Mouse (Mus musculus): ENCODE measurements around the gene Zfp335.
"Not testable (repeated sequence)": the region's sequence is repeated elsewhere in the genome, so short reads cannot be mapped to it uniquely, and the experiment has no call there.

Zfp335 gene

DNA sequence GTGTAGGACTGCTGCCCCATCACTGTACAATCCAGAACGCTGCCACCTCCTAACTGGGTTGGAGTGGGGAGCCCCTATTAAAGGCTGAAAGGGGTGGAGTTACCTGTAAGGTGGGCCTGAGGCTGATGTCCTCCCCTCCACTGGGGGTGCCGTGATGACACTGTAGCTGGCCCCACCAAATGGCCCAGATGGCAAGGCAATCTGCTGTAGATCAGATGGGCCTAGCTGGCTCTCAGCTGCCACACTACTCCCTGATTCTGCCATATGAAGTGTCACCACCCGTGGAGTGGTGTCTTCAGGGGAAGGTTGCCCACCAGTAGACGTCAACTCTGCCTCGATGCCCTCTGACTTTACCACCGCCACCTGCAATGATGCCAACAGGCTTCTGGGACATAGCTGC is 15.7 kb downstream of the Zfp335 start:
- DNase-seq (ENCODE audit: low read depth in 1 of 2, low spot score in 2 of 2), result no peak

GRCm38 (mm10) chr2:164894644-164895043 is 16.9 kb downstream of the Zfp335 start:
- no peak for DNase-seq (ENCODE audit: low read depth in 1 of 2, low spot score in 2 of 2)

GRCm38 (mm10) chr2:164894048-164894447 is 17.5 kb downstream of the Zfp335 start:
- no peak for DNase-seq (ENCODE audit: low read depth in 1 of 2, low spot score in 2 of 2)

DNA sequence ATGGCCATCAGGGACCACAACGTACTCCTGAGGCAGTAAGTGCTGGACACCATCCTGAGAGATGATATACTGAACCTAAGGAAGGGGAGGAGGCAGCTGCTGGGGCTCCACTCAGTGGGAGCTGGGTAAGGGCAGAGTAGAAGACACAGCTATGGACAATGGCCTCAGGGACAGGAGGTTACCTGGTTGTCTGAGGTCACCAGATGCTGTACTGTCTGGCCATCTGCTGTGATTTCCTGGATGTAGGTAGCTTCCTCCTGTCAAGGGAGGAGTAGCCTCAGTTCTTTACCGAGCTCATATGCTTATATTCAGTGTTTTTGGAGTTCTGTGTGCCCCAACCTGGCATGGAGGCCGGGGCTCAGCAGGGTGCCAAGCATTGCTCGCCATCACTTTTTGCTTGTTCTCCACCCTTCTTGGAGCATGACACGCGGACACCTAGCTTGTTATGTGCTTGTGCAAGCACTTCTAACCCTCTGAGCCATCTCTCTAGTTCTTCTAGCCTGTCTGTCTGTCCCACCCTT is 18.8 kb downstream of the Zfp335 start:
- DNase-seq (ENCODE audit: low read depth in 1 of 2, low spot score in 2 of 2), result no peak

GRCm38 (mm10) chr2:164891908-164892695 is 19.5 kb downstream of the Zfp335 start:
- DNase-seq (ENCODE audit: low read depth in 1 of 2, low spot score in 2 of 2), result no peak

GRCm38 (mm10) chr2:164891056-164891834 is 20.3 kb downstream of the Zfp335 start:
- no peak for DNase-seq (ENCODE audit: low read depth in 1 of 2, low spot score in 2 of 2)

DNA sequence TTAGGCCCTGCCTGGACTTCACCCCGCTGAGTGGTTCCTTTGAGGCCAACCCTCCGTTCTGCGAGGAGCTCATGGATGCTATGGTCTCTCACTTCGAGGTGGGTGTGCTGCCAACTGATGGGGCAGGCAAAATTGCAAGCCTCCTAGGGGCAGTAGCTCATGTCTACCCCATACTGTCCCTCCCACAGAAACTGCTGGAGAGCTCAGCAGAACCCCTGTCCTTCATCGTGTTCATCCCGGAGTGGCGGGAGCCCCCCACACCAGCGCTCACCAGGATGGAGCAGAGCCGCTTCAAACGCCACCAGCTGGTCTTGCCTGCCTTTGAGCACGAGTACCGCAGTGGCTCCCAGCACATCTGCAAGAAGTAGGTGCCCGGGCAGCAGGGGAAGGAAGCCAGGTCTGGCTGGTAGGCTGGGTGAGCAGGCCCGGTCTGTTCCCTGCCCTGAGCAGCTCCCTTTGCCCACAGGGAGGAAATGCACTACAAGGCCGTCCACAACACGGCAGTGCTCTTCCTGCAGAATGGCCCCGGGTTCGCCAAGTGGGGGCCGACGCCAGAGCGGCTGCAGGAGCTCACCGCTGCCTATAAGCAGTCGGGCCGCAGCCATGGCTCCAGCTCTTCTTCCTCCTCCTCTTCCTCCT is 21.0 kb downstream of the Zfp335 start:
- DNase-seq (ENCODE audit: low read depth in 1 of 2, low spot score in 2 of 2), result no peak

DNA sequence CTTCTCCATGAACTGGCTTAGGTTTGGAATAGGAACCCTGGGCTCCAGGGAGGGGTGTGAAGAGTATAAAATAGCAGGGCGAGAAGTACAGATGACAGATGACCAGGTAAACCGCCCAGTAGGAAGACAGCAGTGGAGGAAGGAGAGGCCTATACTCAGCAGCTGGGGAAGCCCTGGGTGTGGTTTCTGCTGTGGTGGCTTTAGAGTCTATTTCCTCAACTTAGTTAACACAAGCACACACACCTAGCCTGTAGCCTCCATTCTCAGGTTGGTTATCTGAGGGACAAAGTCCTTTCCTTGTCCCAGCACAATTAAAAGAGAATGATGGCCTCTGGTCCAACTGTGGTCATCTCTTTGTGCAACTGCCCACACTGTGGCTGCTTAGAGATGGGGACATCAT is 21.6 kb downstream of the Zfp335 start:
- no peak for DNase-seq (ENCODE audit: low read depth in 1 of 2, low spot score in 2 of 2)

GRCm38 (mm10) chr2:164888996-164889395 is 22.6 kb downstream of the Zfp335 start:
- DNase-seq (ENCODE audit: low read depth in 1 of 2, low spot score in 2 of 2), result no peak

GRCm38 (mm10) chr2:164886617-164887016 is 24.9 kb downstream of the Zfp335 start:
- DNase-seq (ENCODE audit: low read depth in 1 of 2, low spot score in 2 of 2), result no peak

DNA sequence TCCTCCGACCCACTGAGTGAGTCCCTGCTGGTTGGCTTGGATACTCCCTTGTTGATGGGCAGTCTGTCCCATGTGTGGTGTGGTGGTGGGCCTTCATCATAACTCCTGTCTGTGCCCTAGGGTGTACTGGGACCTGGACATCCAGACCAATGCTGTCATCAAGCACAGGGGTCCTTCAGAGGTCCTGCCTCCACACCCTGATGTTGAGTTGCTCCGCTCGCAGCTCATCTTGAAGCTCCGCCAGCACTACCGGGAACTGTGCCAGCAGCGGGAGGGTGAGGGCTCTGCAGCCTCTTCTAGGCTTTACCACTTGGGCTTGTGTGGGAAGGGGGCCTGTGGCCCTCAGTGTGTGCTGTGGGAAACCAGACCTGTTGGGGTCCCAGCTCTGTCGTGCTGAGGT is 25.8 kb downstream of the Zfp335 start:
- DNase-seq (ENCODE audit: low read depth in 1 of 2, low spot score in 2 of 2), result no peak

DNA sequence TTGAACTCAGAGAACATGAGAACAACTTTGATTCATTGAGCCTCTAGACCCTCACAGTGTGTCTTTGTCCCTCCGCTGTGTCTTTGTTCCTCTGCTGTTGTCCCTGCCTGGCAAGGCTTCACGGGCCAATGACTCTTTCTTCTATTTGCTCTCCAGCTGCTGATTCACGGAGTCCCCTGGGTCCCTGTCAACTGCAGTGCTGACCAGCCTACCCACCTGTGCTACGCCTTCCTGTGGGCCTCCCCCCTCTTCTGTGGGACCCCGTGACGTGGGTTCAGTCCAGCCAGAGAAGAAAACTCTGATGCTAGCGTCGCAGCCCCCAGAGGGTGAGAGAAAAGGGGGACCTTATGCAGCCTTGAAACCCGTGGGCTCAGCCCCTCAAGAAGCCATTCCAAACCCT is 28.9 kb downstream of the Zfp335 start:
- no peak for DNase-seq (ENCODE audit: low read depth in 1 of 2, low spot score in 2 of 2)

DNA sequence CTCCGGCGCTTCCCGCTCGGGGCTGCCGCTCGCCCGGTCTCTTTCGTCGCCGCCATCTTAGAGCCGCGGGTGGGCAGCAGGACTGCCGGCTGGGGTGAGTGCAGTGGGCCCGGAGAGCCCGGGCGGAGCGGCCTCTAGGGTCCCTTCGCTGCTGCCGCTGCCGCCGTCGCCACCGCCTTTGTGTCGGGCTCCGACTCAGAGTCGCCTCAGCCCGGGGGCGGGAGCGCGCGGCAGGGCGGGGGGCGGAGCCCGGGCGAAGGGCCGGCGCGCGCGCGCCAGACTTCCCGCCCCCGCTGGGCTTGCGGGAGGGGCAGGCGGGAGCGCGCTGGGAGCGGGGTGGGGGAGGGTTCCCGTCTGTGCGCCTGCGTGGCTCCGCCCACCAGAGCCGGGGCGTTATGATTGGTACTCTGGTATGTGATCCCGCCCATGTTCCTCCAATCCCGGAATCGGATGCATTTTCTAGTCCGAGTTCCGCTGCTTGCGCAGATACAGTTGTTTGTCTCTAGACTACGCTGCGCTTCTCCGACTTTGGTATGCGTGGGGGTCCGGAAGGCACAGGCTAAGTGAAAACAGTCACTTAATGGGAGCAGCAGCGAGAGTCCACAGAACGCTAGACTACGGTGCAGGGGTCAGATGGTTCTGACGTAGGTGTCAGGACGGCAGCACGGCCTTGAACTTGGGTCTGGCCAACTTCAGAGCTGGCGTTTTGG is 31.8 kb downstream of the Zfp335 start:
- DNase-seq (ENCODE audit: low read depth in 1 of 2, low spot score in 2 of 2), result peak; percentile 75 to 89

GRCm38 (mm10) chr2:164879228-164879567 is 32.4 kb downstream of the Zfp335 start, which contains the start of gene Pcif1:
Pcif1 (plus strand) TSS chr2:164879304.
- DNase-seq (ENCODE audit: low read depth in 1 of 2, low spot score in 2 of 2), result peak; percentile 71 to 85

GRCm38 (mm10) chr2:164878509-164879227 is 32.9 kb downstream of the Zfp335 start:
- DNase-seq (ENCODE audit: low read depth in 1 of 2, low spot score in 2 of 2), result no peak

GRCm38 (mm10) chr2:164877376-164878215 is 34.0 kb downstream of the Zfp335 start:
- DNase-seq (ENCODE audit: low read depth in 1 of 2, low spot score in 2 of 2), result not testable (repeated sequence)

DNA sequence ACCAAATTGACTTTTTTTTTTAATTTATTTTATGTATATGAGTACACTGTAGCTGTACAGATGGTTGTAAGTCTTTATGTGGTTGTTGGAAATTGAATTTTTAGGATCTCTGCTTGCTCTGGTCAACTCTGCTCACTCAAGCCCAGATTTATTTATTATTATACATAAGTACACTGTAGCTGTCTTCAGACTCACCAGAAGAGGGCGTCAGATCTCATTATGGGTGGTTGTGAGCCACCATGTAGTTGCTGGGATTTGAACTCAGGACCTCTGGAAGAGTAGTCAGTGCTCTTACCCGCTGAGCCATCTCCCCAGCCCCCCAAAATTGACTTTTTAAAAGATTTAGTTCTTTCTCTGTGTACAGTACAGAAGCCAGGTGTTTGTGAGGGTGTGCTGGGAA is 35.9 kb downstream of the Zfp335 start:
- DNase-seq (ENCODE audit: low read depth in 1 of 2, low spot score in 2 of 2), result not testable (repeated sequence)

DNA sequence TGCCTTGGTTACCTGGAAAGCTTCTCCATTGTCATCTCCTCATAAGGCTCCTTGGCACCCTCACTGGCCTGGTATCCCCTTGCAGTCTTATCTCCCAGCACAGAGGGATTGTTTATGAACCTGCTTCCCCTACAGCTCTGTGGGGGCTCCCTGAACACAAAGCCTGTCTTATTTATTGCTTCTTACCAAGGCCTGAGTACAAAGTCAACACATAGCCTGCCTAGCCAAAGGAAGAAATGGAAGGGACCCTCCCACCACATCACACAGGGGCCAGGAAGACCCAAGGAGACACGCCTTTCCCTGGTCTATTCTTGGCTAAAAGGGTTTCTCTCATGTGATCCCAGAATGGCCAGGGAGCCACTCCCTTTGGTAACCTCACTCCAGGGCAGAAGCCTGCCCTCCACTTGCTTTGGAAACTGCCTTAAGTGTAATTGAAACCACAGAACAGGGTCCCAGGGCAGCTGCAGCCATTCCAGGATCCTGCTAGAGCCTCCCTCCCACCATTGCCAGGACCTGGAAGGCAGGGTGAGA is 37.3 kb downstream of the Zfp335 start:
- DNase-seq (ENCODE audit: low read depth in 1 of 2, low spot score in 2 of 2), result no peak

DNA sequence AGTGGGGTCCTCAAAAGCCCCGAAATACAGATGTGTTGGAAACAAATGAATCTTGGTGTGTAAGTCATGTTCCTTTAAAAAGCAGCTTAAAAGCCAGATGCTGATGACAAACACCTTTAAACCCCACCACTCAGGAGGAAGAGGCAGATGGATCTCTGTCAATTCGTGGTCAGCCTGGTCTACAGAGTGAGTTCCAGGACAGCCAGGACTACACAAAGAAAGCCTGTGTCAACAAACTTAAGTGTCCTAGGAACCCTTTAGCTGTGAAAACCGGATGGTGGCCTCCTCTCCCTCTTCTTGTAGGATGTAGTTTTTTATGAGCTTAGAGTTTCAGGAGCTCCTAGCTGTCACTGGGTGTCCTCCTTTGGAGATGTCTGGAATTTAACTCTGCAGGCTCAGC is 37.9 kb downstream of the Zfp335 start:
- no peak for DNase-seq (ENCODE audit: low read depth in 1 of 2, low spot score in 2 of 2)
